Mouse (Mus musculus): ENCODE results near the gene Hsd17b14. TPM values are rescaled to one million over a fixed set of nuclear protein-coding genes. Genes with fewer than 3 reads are reported as not detected.
"Not testable (repeated sequence)": the region's sequence is repeated elsewhere in the genome, so short reads cannot be mapped to it uniquely, and the experiment has no call there.

Hsd17b14 gene
- 2.1 and 3.3 TPM in 2 replicates for polyA plus RNA-seq (2015; fragmentation: Nextera tagmentation; extraction: Ambion mirVana)

GRCm38 (mm10) chr7:45554744-45555143 is at the start of gene Hsd17b14:
TSS of gene Hsd17b14 (plus strand) at chr7:45554893.
- no peak within 1 kb of the TSS for H3K27ac ChIP-seq (replicated peaks)
- no peak for ATAC-seq (ENCODE audit: insufficient number of reproducible peaks, low FRiP score, low TSS enrichment, low read depth)
- WGBS, result 22% methylated on average over 8 of the region's 8 CpGs
- H3K9me3 ChIP-seq (replicated peaks), result no peaks in the 10 kb centered on the region
- no peaks in the 10 kb centered on the region for H3K36me3 ChIP-seq
- no peaks in the 10 kb centered on the region for H3K27me3 ChIP-seq
- H3K4me1 ChIP-seq, result no peaks in the 10 kb centered on the region
- no peak within 1 kb of the TSS for H3K4me3 ChIP-seq (replicated peaks)
- H3K4me2 ChIP-seq (replicated peaks), result no peak within 1 kb of the TSS
- H3K9ac ChIP-seq, result no peak within 1 kb of the TSS

- peaks cover 25% of the 10 kb centered on the region for H3K36me3 ChIP-seq
- no peak for ATAC-seq (ENCODE audit: insufficient number of reproducible peaks, low FRiP score, low TSS enrichment, low read depth)
These were observed 47.1 kb upstream of the Hsd17b14 start for GRCm38 (mm10) chr7:45507583-45507982.

DNA sequence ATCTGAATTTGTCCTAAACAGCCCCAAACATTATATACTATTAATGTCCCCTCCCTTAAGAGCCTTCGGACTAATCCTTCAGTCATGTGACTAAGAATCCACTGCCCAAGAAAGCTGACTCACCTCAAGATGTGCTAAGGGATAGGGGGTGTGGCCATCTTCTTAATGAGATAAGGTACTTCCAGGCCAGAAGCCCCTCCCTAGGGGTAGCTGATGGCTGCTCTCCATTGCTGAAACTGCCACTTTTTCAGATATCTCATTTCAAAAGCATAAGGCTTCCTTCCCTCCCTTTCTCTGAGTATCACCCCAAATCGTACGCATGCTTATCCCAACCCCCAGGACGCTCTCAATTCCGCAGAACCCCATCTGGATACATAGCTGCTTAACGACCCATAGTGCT is 46.1 kb upstream of the Hsd17b14 start:
- H3K4me2 ChIP-seq (replicated peaks), result peak overlapping the region; percentile 92; the same call in 1 of the 2 replicates
- H3K9ac ChIP-seq, result no peak overlapping the region
- H3K36me3 ChIP-seq, result peaks cover 20% of the 10 kb centered on the region
- no peak for ATAC-seq (ENCODE audit: insufficient number of reproducible peaks, low FRiP score, low TSS enrichment, low read depth)
- no peaks in the 10 kb centered on the region for H3K27me3 ChIP-seq
- peaks cover 17% of the 10 kb centered on the region for H3K4me1 ChIP-seq
- H3K27ac ChIP-seq (replicated peaks), result no peak overlapping the region
- WGBS, result 85% methylated on average over 6 of the region's 6 CpGs
- H3K4me3 ChIP-seq (replicated peaks), result peak overlapping the region; percentile 82
- H3K9me3 ChIP-seq (replicated peaks), result no peaks in the 10 kb centered on the region

More at GRCm38 (mm10) chr7:45507583-45507982, 47.1 kb upstream of the Hsd17b14 start:
- Histone ChIP-seq H3K9me3 (replicated peaks) (no peaks in the 10 kb centered on the region), H3K27me3 (no peaks in the 10 kb centered on the region), H3K4me3 (replicated peaks) (no peak overlapping the region), H3K4me1 (peaks cover 17% of the 10 kb centered on the region), H3K4me2 (replicated peaks) (no peak overlapping the region), H3K27ac (replicated peaks) (no peak overlapping the region), H3K9ac (no peak overlapping the region)
- WGBS, result 91% methylated on average over 6 of the region's 6 CpGs

- Histone ChIP-seq H3K4me1 (peaks cover 17% of the 10 kb centered on the region), H3K4me2 (replicated peaks) (peak overlapping the region; percentile 92), H3K27ac (replicated peaks) (peak overlapping the region; percentile 98; the same call in 1 of the 2 replicates), H3K9ac (peak overlapping the region; percentile 65), H3K36me3 (peaks cover 20% of the 10 kb centered on the region), H3K4me3 (replicated peaks) (peak overlapping the region; percentile 82), H3K9me3 (replicated peaks) (no peaks in the 10 kb centered on the region), H3K27me3 (no peaks in the 10 kb centered on the region)
- ATAC-seq (ENCODE audit: insufficient number of reproducible peaks, low FRiP score, low TSS enrichment, low read depth), result no peak
- 26% methylated on average over 19 of the region's 19 CpGs for WGBS
These were observed 45.4 kb upstream of the Hsd17b14 start for GRCm38 (mm10) chr7:45509181-45509882.

- H3K9me3 ChIP-seq (replicated peaks), result no peaks in the 10 kb centered on the region
- H3K4me3 ChIP-seq (replicated peaks), result peak within 1 kb of the TSS; percentile 82
- peak within 1 kb of the TSS; percentile 98 for H3K27ac ChIP-seq (replicated peaks)
- WGBS, result under 1% methylated on average over 44 of the region's 44 CpGs
- peak; percentile 90 for ATAC-seq (ENCODE audit: insufficient number of reproducible peaks, low FRiP score, low TSS enrichment, low read depth)
- peaks cover 20% of the 10 kb centered on the region for H3K36me3 ChIP-seq
- H3K9ac ChIP-seq, result peak within 1 kb of the TSS; percentile 65
- H3K4me1 ChIP-seq, result peaks cover 18% of the 10 kb centered on the region
- no peaks in the 10 kb centered on the region for H3K27me3 ChIP-seq
- peak within 1 kb of the TSS; percentile 92 for H3K4me2 ChIP-seq (replicated peaks)
These were observed 44.5 kb upstream of the Hsd17b14 start, which contains the start of gene Nucb1 for GRCm38 (mm10) chr7:45509912-45510787. TSS of gene Nucb1 (minus strand) at chr7:45510406.

- no peaks in the 10 kb centered on the region for H3K27me3 ChIP-seq
- no peak overlapping the region for H3K9ac ChIP-seq
- WGBS, result 81% methylated on average over 7 of the region's 7 CpGs
- H3K4me2 ChIP-seq (replicated peaks), result no peak overlapping the region
- H3K9me3 ChIP-seq (replicated peaks), result no peaks in the 10 kb centered on the region
- ATAC-seq (ENCODE audit: insufficient number of reproducible peaks, low FRiP score, low TSS enrichment, low read depth), result no peak
- no peak overlapping the region for H3K4me3 ChIP-seq (replicated peaks)
- 0 out of 2 replicates have a peak overlapping the region, but pooled peaks have one; percentile 8 for H3K27ac ChIP-seq (replicated peaks)
- H3K4me1 ChIP-seq, result peaks cover 9% of the 10 kb centered on the region
- H3K36me3 ChIP-seq, result no peaks in the 10 kb centered on the region
These were observed 40.3 kb upstream of the Hsd17b14 start for GRCm38 (mm10) chr7:45514411-45514810.

DNA sequence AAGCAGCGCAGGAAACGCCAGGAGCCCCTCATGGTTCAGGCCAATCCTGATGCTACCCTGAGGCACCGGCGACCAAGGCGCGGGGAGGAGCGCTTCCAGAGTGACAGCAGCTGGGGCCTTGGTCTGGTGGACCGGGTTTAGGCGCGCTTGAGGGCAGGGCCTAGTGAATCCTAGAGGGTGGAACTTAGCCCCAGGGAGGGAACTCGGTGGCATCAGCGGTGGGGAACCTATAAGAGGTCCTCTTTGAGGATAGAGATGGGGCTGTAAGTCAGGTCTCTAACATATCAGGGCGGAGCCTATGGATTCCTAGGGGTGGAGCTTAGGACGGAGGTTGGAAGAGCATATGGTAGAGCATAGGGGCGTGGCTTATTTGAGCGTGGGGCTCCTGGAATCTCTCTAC is 39.3 kb upstream of the Hsd17b14 start:
- H3K4me2 ChIP-seq (replicated peaks), result peak overlapping the region; percentile 29
- no peak overlapping the region for H3K4me3 ChIP-seq (replicated peaks)
- no peaks in the 10 kb centered on the region for H3K27me3 ChIP-seq
- no peaks in the 10 kb centered on the region for H3K36me3 ChIP-seq
- peaks cover 7% of the 10 kb centered on the region; the same call in 1 of the 2 replicates for H3K4me1 ChIP-seq
- H3K27ac ChIP-seq (replicated peaks), result peak overlapping the region; percentile 28
- H3K9ac ChIP-seq, result no peak overlapping the region
- no peaks in the 10 kb centered on the region for H3K9me3 ChIP-seq (replicated peaks)
- peak; percentile 68; the same call in 1 of the 2 replicates for ATAC-seq (ENCODE audit: insufficient number of reproducible peaks, low FRiP score, low TSS enrichment, low read depth)
- WGBS, result 23% methylated on average over 16 of the region's 16 CpGs

- WGBS, result 68% methylated on average over 5 of the region's 5 CpGs
- not testable (repeated sequence) for H3K27me3 ChIP-seq; H3K36me3 ChIP-seq; H3K4me3 ChIP-seq (replicated peaks); H3K4me2 ChIP-seq (replicated peaks); H3K9ac ChIP-seq; H3K27ac ChIP-seq (replicated peaks); H3K9me3 ChIP-seq (replicated peaks); ATAC-seq (ENCODE audit: insufficient number of reproducible peaks, low FRiP score, low TSS enrichment, low read depth)
- peaks cover 13% of the 10 kb centered on the region; the same call in 1 of the 2 replicates for H3K4me1 ChIP-seq
These were observed 37.8 kb upstream of the Hsd17b14 start for GRCm38 (mm10) chr7:45516846-45517245.

- 92% methylated on average over 16 of the region's 16 CpGs for WGBS
- ATAC-seq (ENCODE audit: insufficient number of reproducible peaks, low FRiP score, low TSS enrichment, low read depth), result no peak
- Histone ChIP-seq H3K36me3 (peaks cover 4% of the 10 kb centered on the region; the same call in 1 of the 2 replicates), H3K9ac (no peak overlapping the region), H3K27me3 (no peaks in the 10 kb centered on the region), H3K4me2 (replicated peaks) (no peak overlapping the region), H3K9me3 (replicated peaks) (no peaks in the 10 kb centered on the region), H3K4me1 (peaks cover 26% of the 10 kb centered on the region), H3K4me3 (replicated peaks) (no peak overlapping the region), H3K27ac (replicated peaks) (no peak overlapping the region)
These were observed 36.1 kb upstream of the Hsd17b14 start for GRCm38 (mm10) chr7:45518618-45519017.

GRCm38 (mm10) chr7:45519345-45520120 is 35.2 kb upstream of the Hsd17b14 start:
- Histone ChIP-seq H3K9me3 (replicated peaks) (no peaks in the 10 kb centered on the region), H3K4me1 (peaks cover 32% of the 10 kb centered on the region), H3K9ac (no peak overlapping the region), H3K4me2 (replicated peaks) (no peak overlapping the region), H3K27me3 (no peaks in the 10 kb centered on the region), H3K27ac (replicated peaks) (no peak overlapping the region), H3K4me3 (replicated peaks) (no peak overlapping the region), H3K36me3 (peaks cover 7% of the 10 kb centered on the region; the same call in 1 of the 2 replicates)
- 78% methylated on average over 8 of the region's 8 CpGs for WGBS
- ATAC-seq (ENCODE audit: insufficient number of reproducible peaks, low FRiP score, low TSS enrichment, low read depth), result no peak
